Mouse (Mus musculus): ENCODE measurements around the gene Rps6ka5.

Gene Rps6ka5

GRCm38 (mm10) chr12:100531740-100532139 lies 195.0 kb downstream of the Rps6ka5 start:
- no peak for DNase-seq (ENCODE audit: low read depth, low spot score)

- no peak for DNase-seq (ENCODE audit: low read depth, low spot score)
Measured at GRCm38 (mm10) chr12:100530871-100531270, 195.9 kb downstream of the Rps6ka5 start.

GRCm38 (mm10) chr12:100529651-100530050 lies 197.1 kb downstream of the Rps6ka5 start:
- no peak for DNase-seq (ENCODE audit: low read depth, low spot score)

GRCm38 (mm10) chr12:100529172-100529571 lies 197.6 kb downstream of the Rps6ka5 start:
- no peak for DNase-seq (ENCODE audit: low read depth, low spot score)

GRCm38 (mm10) chr12:100528246-100528645 lies 198.5 kb downstream of the Rps6ka5 start:
- no peak for DNase-seq (ENCODE audit: low read depth, low spot score)

GRCm38 (mm10) chr12:100527753-100528152 lies 199.0 kb downstream of the Rps6ka5 start:
- no peak for DNase-seq (ENCODE audit: low read depth, low spot score)

GRCm38 (mm10) chr12:100527241-100527640 lies 199.5 kb downstream of the Rps6ka5 start:
- DNase-seq (ENCODE audit: low read depth, low spot score) = no peak

GRCm38 (mm10) chr12:100525939-100526338 lies 200.8 kb downstream of the Rps6ka5 start:
- no peak for DNase-seq (ENCODE audit: low read depth, low spot score)

GRCm38 (mm10) chr12:100520794-100521186 lies 206.0 kb downstream of the Rps6ka5 start, which contains the start of gene Ttc7b:
Ttc7b (minus strand) TSS chr12:100520826.
- no peak for DNase-seq (ENCODE audit: low read depth, low spot score)

- DNase-seq (ENCODE audit: low read depth, low spot score) = no peak
Measured at GRCm38 (mm10) chr12:100520077-100520793, 206.5 kb downstream of the Rps6ka5 start.

GRCm38 (mm10) chr12:100519684-100520076 lies 207.1 kb downstream of the Rps6ka5 start:
- DNase-seq (ENCODE audit: low read depth, low spot score) = no peak

- DNase-seq (ENCODE audit: low read depth, low spot score) = no peak
Measured at GRCm38 (mm10) chr12:100517371-100517770, 209.4 kb downstream of the Rps6ka5 start.

- DNase-seq (ENCODE audit: low read depth, low spot score) = no peak
Measured at GRCm38 (mm10) chr12:100516161-100516838, 210.5 kb downstream of the Rps6ka5 start.

GRCm38 (mm10) chr12:100515493-100515892 lies 211.3 kb downstream of the Rps6ka5 start:
- no peak for DNase-seq (ENCODE audit: low read depth, low spot score)

- DNase-seq (ENCODE audit: low read depth, low spot score) = no peak
Measured at GRCm38 (mm10) chr12:100514611-100515010, 212.2 kb downstream of the Rps6ka5 start.

- no peak for DNase-seq (ENCODE audit: low read depth, low spot score)
Measured at GRCm38 (mm10) chr12:100513131-100513530, 213.7 kb downstream of the Rps6ka5 start.

GRCm38 (mm10) chr12:100512641-100513040 lies 214.1 kb downstream of the Rps6ka5 start:
- DNase-seq (ENCODE audit: low read depth, low spot score) = no peak

GRCm38 (mm10) chr12:100509615-100510282 lies 217.0 kb downstream of the Rps6ka5 start:
- no peak for DNase-seq (ENCODE audit: low read depth, low spot score)

GRCm38 (mm10) chr12:100508668-100509067 lies 218.1 kb downstream of the Rps6ka5 start:
- no peak for DNase-seq (ENCODE audit: low read depth, low spot score)

- no peak for DNase-seq (ENCODE audit: low read depth, low spot score)
Measured at GRCm38 (mm10) chr12:100505484-100505883, 221.3 kb downstream of the Rps6ka5 start.

GRCm38 (mm10) chr12:100504585-100504984 lies 222.2 kb downstream of the Rps6ka5 start:
- DNase-seq (ENCODE audit: low read depth, low spot score) = no peak

GRCm38 (mm10) chr12:100503659-100504058 lies 223.1 kb downstream of the Rps6ka5 start:
- DNase-seq (ENCODE audit: low read depth, low spot score) = no peak
